Mouse (Mus musculus): ENCODE measurements around the gene Lemd1.

Gene Lemd1

DNA sequence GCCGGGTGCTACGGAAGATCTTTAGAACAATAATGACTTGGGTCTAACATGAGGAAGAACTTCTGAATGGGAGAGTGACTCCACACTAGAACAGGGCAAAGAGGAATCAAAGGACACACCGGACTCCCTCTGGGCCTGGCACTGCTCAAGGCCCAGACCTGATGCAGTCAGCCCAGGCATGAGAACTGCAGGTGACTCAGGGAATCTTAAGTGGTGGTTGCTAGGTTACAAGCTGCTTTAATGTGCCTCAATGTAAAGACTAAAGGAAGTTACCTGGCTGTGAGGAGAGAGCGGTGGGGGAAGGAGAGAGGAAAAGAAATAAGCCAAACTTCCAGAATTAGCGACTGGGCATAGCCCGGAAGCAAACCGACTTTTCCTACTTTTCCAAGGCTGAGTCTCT lies 104.3 kb downstream of the Lemd1 start:
- DNase-seq: no peak

DNA sequence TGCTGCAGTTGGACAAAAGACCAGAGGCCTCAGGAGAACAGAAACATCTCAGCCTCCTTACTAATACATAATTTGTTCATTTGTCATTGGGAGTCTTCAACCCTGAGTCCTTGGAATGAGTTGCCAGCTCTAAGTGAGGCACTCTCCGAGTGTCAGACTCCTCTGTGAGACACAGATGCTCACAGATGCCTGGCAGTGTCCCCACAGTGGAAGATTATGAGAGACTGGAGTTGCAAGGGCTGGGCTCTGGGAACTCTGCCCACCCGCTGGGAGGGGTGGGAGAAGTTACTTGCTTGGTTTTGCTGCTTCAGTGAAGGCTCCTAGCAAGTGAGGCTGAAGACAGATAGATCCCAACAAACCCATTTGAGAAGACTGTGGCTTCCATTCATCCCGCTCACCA lies 104.8 kb downstream of the Lemd1 start:
- DNase-seq: no peak

DNA sequence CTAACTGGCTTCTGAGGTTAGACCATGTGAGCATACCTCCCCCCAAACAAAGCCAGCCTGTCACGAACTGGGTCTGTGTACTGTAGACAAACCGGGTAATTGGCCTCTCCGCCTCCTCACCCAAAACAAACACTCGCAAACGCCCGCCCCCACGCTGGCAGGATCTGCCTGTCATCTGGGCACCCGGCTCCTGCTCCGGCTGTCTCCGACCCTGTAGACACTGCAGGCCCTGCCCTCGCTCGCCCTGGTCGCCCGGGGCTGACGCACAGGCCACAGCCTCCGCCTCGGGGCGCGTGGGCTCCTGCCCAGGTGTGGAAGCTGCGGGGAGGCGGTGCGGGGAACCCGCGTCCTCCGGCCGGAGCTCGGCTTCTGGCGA lies 107.2 kb downstream of the Lemd1 start, which contains the start of gene Klhdc8a:
Klhdc8a (plus strand) TSS at position 202 of the 376 bp plus-strand sequence.
- no peak for DNase-seq

DNA sequence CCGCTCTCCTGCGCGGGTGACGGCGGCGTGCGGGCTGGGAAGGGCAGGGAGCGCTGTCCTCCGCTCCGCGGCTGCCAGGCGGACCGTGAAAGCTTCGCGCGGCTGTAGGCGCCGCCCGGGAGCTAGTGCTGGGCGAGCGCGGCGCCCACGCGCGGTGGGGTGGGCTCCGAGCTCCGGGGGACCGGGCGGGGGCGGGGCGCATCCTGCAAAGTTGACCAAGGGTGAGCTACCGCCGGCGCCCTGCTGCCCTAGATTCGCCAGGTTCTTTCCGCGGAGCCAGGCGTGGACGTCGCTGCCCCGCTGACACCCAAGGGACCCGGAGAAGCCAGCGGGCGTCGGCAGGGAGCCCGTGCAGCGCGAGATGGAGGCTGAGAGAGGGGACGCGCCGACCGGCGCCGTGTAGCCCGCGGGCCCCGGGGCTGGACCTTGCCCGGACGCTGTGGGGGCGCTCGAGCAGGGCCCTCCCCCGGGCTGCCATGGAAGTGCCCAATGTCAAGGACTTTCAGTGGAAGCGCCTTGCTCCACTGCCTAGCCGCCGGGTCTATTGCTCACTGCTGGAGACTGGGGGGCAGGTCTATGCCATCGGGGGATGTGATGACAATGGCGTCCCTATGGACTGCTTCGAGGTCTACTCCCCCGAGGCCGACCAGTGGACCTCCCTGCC lies 107.7 kb downstream of the Lemd1 start:
- no peak for DNase-seq

DNA sequence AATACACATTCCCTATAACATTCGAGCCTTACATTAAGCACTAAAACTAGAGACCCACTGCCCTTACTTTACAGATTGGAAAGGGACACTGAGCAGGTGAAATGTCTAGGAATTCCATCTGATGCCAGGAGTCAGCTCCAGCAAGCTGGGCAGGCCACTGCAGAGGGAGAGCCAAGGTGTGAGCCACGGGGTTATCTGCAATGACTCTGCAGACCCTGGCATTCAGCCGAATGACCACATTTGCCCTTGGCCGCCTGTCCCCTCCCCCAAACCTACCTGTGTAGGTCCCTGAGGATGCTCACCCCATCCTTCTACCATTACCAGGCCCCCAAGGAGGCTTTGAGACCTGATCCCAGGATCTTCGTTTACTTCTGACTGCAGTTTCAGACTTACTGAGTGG lies 108.5 kb downstream of the Lemd1 start:
- no peak for DNase-seq

DNA sequence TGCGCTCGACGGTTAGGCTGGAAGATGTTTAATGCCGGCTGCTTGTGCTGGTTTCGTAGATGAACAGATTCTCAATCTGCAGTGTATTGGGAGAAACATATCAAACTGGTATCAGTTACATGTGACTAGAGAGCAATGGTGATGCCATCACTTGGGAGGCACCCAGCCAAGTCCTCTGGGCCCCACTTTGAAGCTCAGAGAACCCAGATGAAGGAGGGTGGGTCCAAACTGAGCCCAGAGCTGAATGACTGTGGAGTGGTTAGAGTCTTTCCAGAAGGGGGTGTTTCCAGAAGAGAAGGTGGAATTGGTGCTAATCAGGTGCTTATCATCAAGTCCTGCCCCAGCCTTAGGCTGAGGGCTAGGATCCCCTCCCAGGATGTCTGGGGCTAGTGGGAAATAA lies 110.0 kb downstream of the Lemd1 start:
- no peak for DNase-seq

DNA sequence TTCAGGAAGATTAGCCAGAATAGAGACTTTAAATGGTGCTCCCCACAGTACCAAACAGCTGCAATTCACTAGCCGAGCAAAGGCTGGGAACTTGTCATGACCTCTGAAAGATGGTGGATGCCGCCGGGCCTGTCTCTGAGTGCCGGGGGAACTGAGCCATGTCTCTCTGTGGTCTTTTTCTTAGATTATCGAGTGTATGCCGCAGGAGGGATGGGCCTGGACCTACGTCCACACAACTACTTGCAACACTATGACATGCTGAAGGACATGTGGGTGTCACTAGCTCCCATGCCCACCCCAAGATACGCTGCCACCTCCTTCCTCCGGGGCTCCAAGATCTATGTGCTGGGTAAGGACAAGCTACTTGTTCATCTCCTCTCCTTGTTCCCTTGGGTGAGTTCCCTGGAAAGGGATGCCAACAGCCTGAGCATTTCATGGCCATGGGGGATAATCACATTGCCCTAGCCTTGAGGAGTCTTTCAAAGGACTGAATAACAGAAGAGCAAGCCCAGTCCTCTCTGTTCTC lies 111.2 kb downstream of the Lemd1 start:
- no peak for DNase-seq

DNA sequence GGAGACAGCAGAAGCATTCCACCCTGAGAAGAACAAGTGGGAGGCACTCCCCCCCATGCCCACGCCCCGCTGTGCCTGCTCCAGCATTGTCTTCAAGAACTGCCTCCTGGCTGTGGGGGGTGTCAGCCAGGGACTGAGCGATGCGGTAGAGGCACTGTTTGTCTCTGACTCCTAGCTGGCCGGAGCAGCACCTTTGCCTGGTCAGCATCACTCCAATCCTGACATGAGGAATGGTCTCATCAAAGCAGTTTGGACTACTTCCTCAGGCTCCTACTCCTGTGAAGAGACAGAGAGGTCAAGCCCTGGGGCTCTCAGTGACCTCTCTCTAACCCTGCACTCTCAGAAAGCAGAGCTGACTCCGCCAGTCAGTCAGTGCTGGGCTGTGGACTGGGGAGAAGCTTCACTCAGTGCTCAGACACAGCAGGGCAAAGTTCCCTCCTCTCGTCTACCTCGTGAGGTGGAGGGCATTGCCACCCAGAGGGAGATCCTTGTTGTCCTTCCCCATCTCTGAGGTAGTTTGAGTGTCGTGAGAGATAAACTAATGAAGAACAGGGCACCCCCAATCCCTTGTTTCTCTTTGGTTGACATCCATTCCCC lies 113.5 kb downstream of the Lemd1 start:
- no peak for DNase-seq

DNA sequence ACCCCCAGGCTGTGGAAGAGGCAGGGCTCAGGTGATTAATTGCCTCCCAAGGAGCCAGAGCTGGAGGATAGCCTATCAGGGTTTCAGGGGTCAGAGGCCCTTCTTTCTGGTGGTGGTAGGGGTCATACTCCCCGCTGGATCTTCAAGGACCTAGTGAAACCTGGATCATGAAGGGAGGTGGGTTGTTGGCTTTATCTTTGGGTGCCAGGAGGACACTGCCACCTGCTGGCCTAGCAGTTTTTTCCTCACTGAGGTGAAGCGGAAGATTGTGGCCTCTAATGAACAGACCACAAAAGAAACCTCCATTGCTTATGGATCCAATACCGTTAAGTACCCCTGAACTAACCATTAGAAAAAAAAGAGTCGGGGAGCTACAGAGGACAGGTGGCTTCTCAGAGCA lies 114.9 kb downstream of the Lemd1 start:
- DNase-seq: peak in 1 of 2 experiments; percentile 42

DNA sequence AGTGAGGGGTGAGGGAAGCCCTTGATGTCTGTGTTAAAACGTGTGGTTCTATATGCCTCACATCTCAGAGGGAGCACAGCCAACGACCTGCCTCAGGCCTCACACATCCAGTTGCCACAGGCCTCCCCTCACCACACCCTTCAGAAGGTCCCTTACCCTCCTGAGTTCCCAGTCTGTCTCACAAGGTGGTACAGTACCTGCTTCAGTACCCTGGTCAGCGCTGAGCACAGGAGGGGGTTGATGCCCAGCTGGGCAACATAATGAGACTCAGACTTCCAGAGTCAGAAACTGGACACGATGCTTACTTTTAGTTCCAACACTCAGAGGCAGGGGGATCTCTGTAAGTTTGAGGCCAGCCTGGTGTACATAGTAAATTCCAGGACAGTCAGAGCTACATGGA lies 115.6 kb downstream of the Lemd1 start:
- DNase-seq: no peak

DNA sequence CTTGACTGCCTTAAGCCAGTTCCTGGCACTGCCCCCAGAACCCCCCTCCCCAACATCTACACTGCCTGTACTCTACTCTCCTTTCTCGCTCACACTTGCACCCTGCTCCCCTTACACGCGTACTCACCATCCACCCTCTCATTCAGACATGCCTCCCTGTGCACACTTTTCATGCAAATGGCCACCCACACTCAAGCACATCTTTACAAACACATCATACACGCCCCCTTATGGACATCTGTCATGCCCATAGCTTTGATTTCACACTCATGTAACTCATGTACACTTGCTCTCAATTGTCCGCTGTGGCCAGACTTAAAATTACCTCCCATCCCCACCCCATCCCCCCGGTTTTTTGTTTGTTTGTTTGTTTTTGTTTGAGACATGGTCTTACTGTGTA lies 116.7 kb downstream of the Lemd1 start:
- no peak for DNase-seq

DNA sequence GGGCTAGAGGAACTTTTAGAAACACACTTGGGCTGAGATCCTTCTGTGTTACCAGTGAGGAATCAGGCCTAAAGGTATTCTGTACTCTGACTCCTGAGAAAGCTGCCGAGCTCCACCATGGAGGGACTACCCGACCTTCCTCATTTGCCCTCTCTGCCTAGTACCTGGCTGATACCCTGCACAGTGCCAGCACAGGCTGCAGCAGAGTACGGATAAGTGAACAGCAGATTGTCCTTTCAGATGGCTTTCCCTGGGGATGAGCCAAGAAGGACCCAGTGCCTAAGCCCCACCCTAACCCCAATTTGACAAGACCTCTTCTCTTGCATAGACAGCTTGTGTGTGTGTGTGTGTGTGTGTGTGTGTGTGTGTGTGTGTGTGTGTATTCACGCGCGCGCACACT lies 117.4 kb downstream of the Lemd1 start:
- DNase-seq: no peak
